Mouse (Mus musculus) CH12.LX (cell line): Measurements from ENCODE around the gene Gm6614. TPM values are rescaled to one million over a fixed set of nuclear protein-coding genes. Genes with fewer than 3 reads are reported as not detected.

Experiments used
- DNase-seq: peaks from one replicate; pipeline ENCODE4 v3.0.0-alpha.2; 2013; ENCODE audit errors: extremely low read depth
- H3K27ac ChIP-seq: 2 replicates; pipeline ENCODE4 v1.5.1; 2012; ENCODE audit warnings: low read depth, mild to moderate bottlenecking, control low read depth, moderate library complexity; ENCODE audit not compliant: insufficient read depth
- H3K27me3 ChIP-seq: replicated peaks from 2 replicates; pipeline ENCODE3; 2012; ENCODE audit warnings: inconsistent platforms
- H3K36me3 ChIP-seq, 2 experiments: replicated peaks in 1 of 2; 2 replicates each; pipeline versions ENCODE3 to v1.6.1; 2012; ENCODE audit warnings: inconsistent platforms in 1 of 2, low read length in 1 of 2, mild to moderate bottlenecking in 1 of 2, mixed read lengths in 1 of 2, moderate library complexity in 1 of 2; ENCODE audit not compliant: control insufficient read depth in 1 of 2, insufficient read depth in 1 of 2
- H3K4me1 ChIP-seq, 2 experiments: 2 replicates each; pipeline ENCODE4 v1.6.1; 2012; ENCODE audit warnings: inconsistent platforms in 1 of 2, moderate library complexity in 1 of 2; ENCODE audit not compliant: insufficient read depth in 2 of 2, control insufficient read depth in 1 of 2
- H3K4me2 ChIP-seq: 2 replicates; pipeline ENCODE4 v1.6.1; 2012; ENCODE audit warnings: low read depth, mild to moderate bottlenecking, control low read depth; ENCODE audit not compliant: poor library complexity, insufficient read depth, severe bottlenecking
- H3K4me3 ChIP-seq, 3 experiments: fragments of 150-350 bp in 1 of 3; sonication (generic) in 1 of 3; replicated peaks in 1 of 3; 2 replicates each; pipeline versions ENCODE3 to v1.5.1; 2011 to 2012; ENCODE audit warnings: low read depth in 2 of 3, low read length in 2 of 3, mild to moderate bottlenecking in 2 of 3, moderate library complexity in 2 of 3, control low read depth in 1 of 3, improper control_type of control experiment in 1 of 3, inconsistent platforms in 1 of 3, mixed read lengths in 1 of 3; ENCODE audit not compliant: poor library complexity in 1 of 3
- H3K79me2 ChIP-seq: replicated peaks from 2 replicates; pipeline ENCODE4 v1.6.1; 2012; ENCODE audit warnings: mild to moderate bottlenecking, moderate library complexity; ENCODE audit not compliant: control insufficient read depth, poor library complexity, insufficient read depth, severe bottlenecking; ENCODE audit errors: extremely low read depth
- H3K9ac ChIP-seq: 2 replicates; pipeline ENCODE4 v1.6.1; 2012; ENCODE audit warnings: low read depth, mild to moderate bottlenecking, control low read depth, moderate library complexity; ENCODE audit not compliant: insufficient read depth
- H3K9me3 ChIP-seq: replicated peaks from 2 replicates; pipeline ENCODE3; 2012; ENCODE audit warnings: low read length, inconsistent platforms, mixed read lengths
- CHD1 ChIP-seq: IDR thresholded peaks from 2 replicates; pipeline ENCODE4 v1.6.1; 2012; ENCODE audit warnings: low read depth, low read length, improper control_type of control experiment, inconsistent platforms
- CTCF ChIP-seq, 2 experiments: IDR thresholded peaks in 1 of 2; conservative IDR thresholded peaks in 1 of 2; 2 replicates each; pipeline ENCODE4 v1.5.1; 2011 to 2012; ENCODE audit warnings: low read depth in 2 of 2, low read length in 2 of 2, improper control_type of control experiment in 1 of 2, inconsistent platforms in 1 of 2, mild to moderate bottlenecking in 1 of 2, moderate library complexity in 1 of 2
- JUN ChIP-seq: IDR thresholded peaks from 2 replicates; pipeline ENCODE4 v1.6.1; 2011; ENCODE audit warnings: low read depth, mild to moderate bottlenecking, low read length, improper control_type of control experiment, moderate library complexity; ENCODE audit not compliant: insufficient read depth
- KAT2A ChIP-seq: IDR thresholded peaks from 2 replicates; pipeline ENCODE4 v1.6.1; 2012; ENCODE audit warnings: low read length, improper control_type of control experiment, inconsistent platforms; ENCODE audit not compliant: insufficient replicate concordance
- MAZ ChIP-seq: IDR thresholded peaks from 2 replicates; pipeline ENCODE4 v1.6.1; 2012; ENCODE audit warnings: low read depth, mild to moderate bottlenecking, inconsistent platforms, low read length, improper control_type of control experiment, moderate library complexity
- NELFE ChIP-seq: IDR thresholded peaks from 2 replicates; pipeline ENCODE4 v1.6.1; 2011; ENCODE audit warnings: low read depth, low read length, improper control_type of control experiment
- POLR2A ChIP-seq: IDR thresholded peaks from 2 replicates; pipeline ENCODE4 v1.6.1; 2011; ENCODE audit warnings: low read depth, mild to moderate bottlenecking, improper control_type of control experiment, low read length
- RAD21 ChIP-seq: IDR thresholded peaks from 2 replicates; pipeline ENCODE4 v1.6.1; 2011; ENCODE audit warnings: low read depth, mild to moderate bottlenecking, low read length, improper control_type of control experiment, moderate library complexity
- SMC3 ChIP-seq: IDR thresholded peaks from 2 replicates; pipeline ENCODE4 v1.6.1; 2011; ENCODE audit warnings: low read depth, low read length, improper control_type of control experiment
- UBTF ChIP-seq: IDR thresholded peaks from 2 replicates; pipeline ENCODE4 v1.6.1; 2012; ENCODE audit warnings: low read depth, mild to moderate bottlenecking, inconsistent platforms, low read length, improper control_type of control experiment, moderate library complexity
- USF1 ChIP-seq: IDR thresholded peaks from 2 replicates; pipeline ENCODE4 v1.6.1; 2014; ENCODE audit warnings: low read depth, mild to moderate bottlenecking, inconsistent platforms, low read length, improper control_type of control experiment
- USF2 ChIP-seq: conservative IDR thresholded peaks from 2 replicates; pipeline ENCODE4 v1.6.1; 2011; ENCODE audit warnings: low read depth, low read length, improper control_type of control experiment
- ZC3H11A ChIP-seq: IDR thresholded peaks from 2 replicates; pipeline ENCODE4 v1.6.1; 2012; ENCODE audit warnings: low read depth, mild to moderate bottlenecking, inconsistent platforms, low read length, improper control_type of control experiment
- ZNF384 ChIP-seq: IDR thresholded peaks from 2 replicates; pipeline ENCODE4 v1.6.1; 2012; ENCODE audit warnings: low read depth, low read length, improper control_type of control experiment, inconsistent platforms
- dilution Hi-C: fragments of 300-500 bp; cut with MboI; formaldehyde crosslinking; loops from 2 replicates; pipeline ENCODE4 v1.14.3; 2020; ENCODE audit warnings: low sequenced_read_pairs; ENCODE audit not compliant: extremely low pct_unique_long_range_greater_than_20kb, extremely low pct_ligation_motif_present
- in situ Hi-C: fragments of 300-500 bp; cut with MboI; formaldehyde crosslinking; loops from 3 replicates; pipeline ENCODE4 v1.14.3; 2019; ENCODE audit warnings: low sequenced_read_pairs, low pct_ligation_motif_present, low pct_unique_long_range_greater_than_20kb, mixed read lengths
- polyA plus RNA-seq: library from polyadenylated mRNA; unstranded; fragments of >175 nt; gene quantifications from 2 replicates; pipeline ENCODE4 v1.2.1, GENCODE M21; 2012; ENCODE audit warnings: low read depth; ENCODE audit not compliant: insufficient read length
- total RNA-seq, 2 experiments: library from RNA; depleted of rRNA; stranded (reverse); fragments of 300-350 nt in 1 of 2; fragments of >200 nt in 1 of 2; gene quantifications; 2 replicates each; pipeline ENCODE4 v1.2.3; 2012 to 2014

Gm6614 gene
- total and polyA plus RNA-seq, 3 experiments, result not detected

GRCm38 (mm10) chr6:142040306-142041175 lies 29.3 kb upstream of the Gm6614 start:
- dilution Hi-C loops (no loop called here), in situ Hi-C loops (no loop called here)
- no peak for DNase-seq

DNA sequence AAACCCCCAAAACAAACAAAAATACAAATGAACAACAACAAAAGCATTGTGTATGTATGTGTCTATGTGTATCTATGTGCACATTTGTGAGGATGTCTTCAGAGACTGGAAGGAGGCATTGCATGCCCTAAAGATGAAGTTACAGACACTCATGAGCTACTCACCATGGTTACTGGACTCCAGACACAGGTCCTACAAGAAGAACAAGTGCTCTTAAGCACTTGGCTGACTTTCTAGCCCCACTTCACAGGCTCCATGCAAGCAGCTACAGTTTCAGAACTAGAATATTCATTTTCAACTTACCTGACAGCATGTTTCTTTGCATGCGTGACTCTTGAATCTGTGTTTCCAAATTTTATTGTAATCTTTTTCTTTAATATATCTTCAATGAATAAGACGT lies 24.6 kb upstream of the Gm6614 start:
- H3K4me2 ChIP-seq, result no peak overlapping the region
- no peak for DNase-seq
- in situ Hi-C loops, result no loop called here
- H3K27me3 ChIP-seq, result no peaks in the 10 kb centered on the region
- H3K79me2 ChIP-seq, result no peaks in the 10 kb centered on the region
- TF ChIP-seq JUN, result no peak
- no peak for TF ChIP-seq CHD1
- no peak for TF ChIP-seq NELFE
- no peak for TF ChIP-seq USF1
- no peak for TF ChIP-seq KAT2A
- no peak for TF ChIP-seq SMC3
- no peak for TF ChIP-seq RAD21
- no peak for TF ChIP-seq ZC3H11A
- TF ChIP-seq POLR2A, result no peak
- TF ChIP-seq USF2, result no peak
- no peak for TF ChIP-seq UBTF
- no peak for TF ChIP-seq ZNF384
- peaks cover 21% of the 10 kb centered on the region for H3K9me3 ChIP-seq
- dilution Hi-C loops, result no loop called here
- no peak overlapping the region for H3K4me3 ChIP-seq
- H3K27ac ChIP-seq, result no peak overlapping the region
- no peaks in the 10 kb centered on the region for H3K4me1 ChIP-seq
- H3K36me3 ChIP-seq, result no peaks in the 10 kb centered on the region
- H3K9ac ChIP-seq, result no peak overlapping the region

More at GRCm38 (mm10) chr6:142040306-142041175, 29.3 kb upstream of the Gm6614 start:
- H3K27me3 ChIP-seq, result no peaks in the 10 kb centered on the region
- H3K4me1 ChIP-seq, result no peaks in the 10 kb centered on the region
- no peak overlapping the region for H3K9ac ChIP-seq
- H3K79me2 ChIP-seq, result no peaks in the 10 kb centered on the region
- no peak overlapping the region for H3K4me3 ChIP-seq
- H3K4me2 ChIP-seq, result no peak overlapping the region
- peak; percentile 26 to 38; a peak in 2 of 4 replicates for TF ChIP-seq CTCF (conservative IDR thresholded peaks at IDR 0.05 in 1 of 2, IDR thresholded peaks at IDR 0.05 in 1 of 2; ENCODE audit: low read depth in 2 of 2, low read length in 2 of 2)
- TF ChIP-seq KAT2A, result no peak
- TF ChIP-seq MAZ, result no peak
- TF ChIP-seq, all 38 proteins: peak for 1
- Histone ChIP-seq H3K36me3 (no peaks in the 10 kb centered on the region), H3K27ac (no peak overlapping the region), H3K9me3 (peaks cover 30% of the 10 kb centered on the region)
